Mouse (Mus musculus) MEL-GATA-1-ER (cell line): ENCODE measurements around the gene Slc25a5.
A peak's percentile ranks its signal among the peaks of the same experiment; 100 is the strongest.
"Not testable (repeated sequence)": the region's sequence is repeated elsewhere in the genome, so short reads cannot be mapped to it uniquely, and the experiment has no call there.

ENCODE experiments used
- DNase-seq: peaks from one replicate; pipeline ENCODE4 v3.0.0-alpha.2; 2012; ENCODE audit warnings: low read depth; ENCODE audit errors: extremely low read depth

Slc25a5 gene

GRCm38 (mm10) chrX:36795424-36796162 lies at the start of gene Slc25a5:
Slc25a5 (plus strand) TSS chrX:36795651.
- DNase-seq, result peak; percentile 51

GRCm38 (mm10) chrX:36746789-36747188 lies 48.7 kb upstream of the Slc25a5 start:
- no peak for DNase-seq

DNA sequence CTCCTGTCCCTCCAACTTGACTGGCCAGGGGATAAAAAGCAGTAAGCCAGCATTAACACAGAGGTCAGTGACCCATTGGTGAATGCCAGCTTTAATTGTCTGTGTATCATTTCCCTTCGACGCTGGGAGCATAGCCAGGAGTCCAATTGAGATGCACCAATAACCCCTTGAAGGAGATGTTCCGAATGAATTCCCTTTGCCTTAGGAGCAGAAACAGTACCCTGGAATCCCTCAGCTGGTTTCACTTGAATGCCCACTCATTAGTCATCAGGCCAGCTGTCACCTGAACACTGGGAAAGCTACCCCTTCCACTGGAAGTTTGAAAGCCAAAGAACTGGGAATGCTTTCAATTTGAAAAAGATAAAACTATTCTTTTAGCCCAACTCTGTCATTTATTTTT lies 46.9 kb upstream of the Slc25a5 start:
- no peak for DNase-seq

GRCm38 (mm10) chrX:36749281-36749785 lies 46.1 kb upstream of the Slc25a5 start:
- no peak for DNase-seq

GRCm38 (mm10) chrX:36750591-36750990 lies 44.9 kb upstream of the Slc25a5 start:
- DNase-seq, result no peak

GRCm38 (mm10) chrX:36752586-36752985 lies 42.9 kb upstream of the Slc25a5 start:
- DNase-seq, result no peak

- no peak for DNase-seq
Observed at GRCm38 (mm10) chrX:36757796-36758472, 37.5 kb upstream of the Slc25a5 start.

DNA sequence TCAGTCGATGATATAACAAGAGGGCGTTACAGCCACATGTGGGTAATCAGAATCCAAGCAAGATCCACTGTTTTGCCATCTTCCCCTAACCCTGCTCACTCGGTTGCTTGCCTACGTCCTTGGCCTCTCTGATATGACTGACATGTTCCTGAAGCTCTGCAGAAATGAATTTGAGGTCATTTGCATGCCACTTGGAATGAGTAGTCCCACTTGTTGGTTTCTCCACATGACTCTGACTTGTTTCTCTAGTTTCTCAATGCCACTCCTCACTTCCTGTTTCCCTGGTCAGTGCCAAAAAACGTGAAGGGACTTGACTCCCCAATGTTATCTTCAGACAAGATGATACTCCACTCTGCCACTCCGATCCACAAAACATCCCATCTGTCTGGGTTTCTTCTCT lies 36.9 kb upstream of the Slc25a5 start:
- DNase-seq, result no peak

DNA sequence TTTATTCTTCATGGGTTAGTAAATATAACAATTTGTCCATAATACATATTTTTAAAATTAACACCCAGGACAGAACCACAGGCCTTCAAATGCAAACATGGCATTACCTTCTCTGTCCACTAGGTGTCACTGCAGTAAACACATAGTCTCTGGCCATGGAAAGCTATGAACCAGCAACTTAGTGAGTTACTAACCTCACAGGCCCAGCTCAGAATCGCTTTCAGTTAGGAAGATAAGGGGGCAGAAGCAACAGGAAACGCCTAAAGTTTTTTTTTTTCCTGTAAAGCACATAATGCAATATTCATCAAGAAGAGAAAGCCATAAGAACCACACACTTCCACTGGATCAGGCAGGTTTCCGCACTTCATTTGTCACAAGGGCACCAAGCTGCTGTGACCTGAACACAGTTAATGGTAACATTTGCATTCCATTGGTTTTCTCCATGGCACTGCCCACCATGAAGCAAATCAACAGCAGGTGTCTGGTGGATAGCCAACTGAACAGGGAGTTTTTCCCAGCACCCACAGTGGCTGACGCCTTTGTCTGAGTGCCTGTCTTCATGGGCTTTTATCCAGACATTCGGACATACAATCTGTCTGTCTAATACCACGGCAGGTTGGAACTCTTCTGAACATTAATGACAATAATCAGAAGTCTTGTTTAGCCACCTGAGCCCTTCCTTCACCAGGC lies 34.4 kb upstream of the Slc25a5 start:
- peak; percentile 55 for DNase-seq

DNA sequence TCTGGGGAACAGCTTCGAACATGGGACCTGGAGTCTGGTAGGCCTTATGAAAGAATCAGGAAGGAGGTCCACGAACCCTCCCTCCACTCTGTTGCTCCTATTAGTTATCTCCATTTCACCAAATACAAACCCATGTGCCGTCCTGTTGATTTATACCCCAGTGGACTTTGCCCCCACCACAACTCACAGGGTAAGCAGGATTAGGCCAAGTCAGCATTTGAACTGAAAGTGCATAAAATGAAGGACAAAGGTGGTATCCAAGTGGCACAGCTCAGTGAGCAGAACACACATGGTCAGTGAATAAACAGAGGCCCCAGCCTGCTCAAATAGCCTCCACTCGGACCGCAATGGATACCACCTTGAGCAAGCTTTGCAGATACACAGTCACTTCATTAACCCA lies 33.2 kb upstream of the Slc25a5 start:
- DNase-seq, result no peak

DNA sequence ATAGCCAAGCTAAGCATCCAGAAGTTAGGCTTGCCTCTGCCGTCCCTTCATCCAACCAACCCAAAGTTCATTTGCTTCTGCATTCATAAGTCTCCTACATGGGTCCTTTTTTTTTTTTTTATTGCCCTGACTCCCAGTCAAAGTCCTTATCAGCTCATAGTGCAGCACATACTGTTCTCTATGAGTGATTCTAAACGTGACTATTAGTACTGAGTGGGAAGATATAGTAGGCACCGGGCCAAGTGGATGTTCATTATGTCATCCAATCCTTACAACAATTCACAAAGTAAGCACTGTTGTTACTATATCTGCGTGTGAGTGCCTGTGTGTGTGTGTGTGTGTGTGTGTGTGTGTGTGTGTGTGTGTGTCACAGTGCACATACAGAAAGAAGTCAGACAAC lies 32.6 kb upstream of the Slc25a5 start:
- DNase-seq, result no peak

DNA sequence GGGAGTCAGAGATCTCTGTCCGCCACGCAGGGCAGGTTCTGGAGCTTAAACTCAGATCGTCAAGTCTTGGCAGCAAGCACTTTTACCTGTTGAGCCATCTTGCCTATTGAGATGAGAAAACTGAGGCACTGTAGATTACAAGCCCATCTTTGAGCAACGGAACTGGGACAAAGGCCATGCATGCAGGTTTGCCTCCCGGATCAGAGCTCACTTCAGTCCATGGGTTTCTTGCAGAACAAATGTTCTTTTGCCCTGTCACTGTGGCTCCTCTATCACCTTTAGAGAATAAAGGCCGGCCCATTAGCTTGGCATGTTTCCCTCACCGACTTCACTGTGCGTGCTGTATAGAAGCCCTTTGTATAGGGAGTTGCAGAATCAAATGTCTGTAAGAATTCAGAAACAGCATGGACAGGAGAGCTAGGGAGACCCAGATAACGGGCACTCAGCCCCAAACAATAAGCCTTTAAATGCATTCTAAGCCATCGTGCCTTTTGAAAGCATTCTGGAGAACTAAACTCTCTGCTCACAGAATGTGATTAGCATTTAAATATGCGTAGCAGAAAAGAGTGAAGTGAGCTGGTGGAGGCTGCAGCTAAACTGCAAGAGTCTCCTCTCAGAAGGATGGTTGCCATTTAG lies 32.0 kb upstream of the Slc25a5 start:
- no peak for DNase-seq

DNA sequence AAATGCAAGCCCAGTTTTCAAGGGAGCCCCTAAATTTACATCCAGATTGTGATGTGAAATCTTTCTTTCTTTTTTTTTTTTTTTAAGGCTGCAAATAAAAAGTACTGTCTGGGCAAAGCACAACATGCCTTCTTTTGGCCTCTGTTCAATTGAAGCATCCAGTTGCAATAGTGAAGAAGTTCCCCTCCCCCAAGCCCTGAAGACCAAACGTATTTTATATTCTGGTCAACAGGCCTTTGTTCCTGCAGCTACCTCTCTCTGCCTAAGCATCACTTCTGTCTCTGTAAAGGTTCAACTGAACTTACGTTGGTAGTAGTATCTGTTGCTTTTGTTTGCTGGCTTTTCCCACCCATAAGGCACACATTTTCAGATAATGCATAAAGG lies 31.5 kb upstream of the Slc25a5 start:
- no peak for DNase-seq

DNA sequence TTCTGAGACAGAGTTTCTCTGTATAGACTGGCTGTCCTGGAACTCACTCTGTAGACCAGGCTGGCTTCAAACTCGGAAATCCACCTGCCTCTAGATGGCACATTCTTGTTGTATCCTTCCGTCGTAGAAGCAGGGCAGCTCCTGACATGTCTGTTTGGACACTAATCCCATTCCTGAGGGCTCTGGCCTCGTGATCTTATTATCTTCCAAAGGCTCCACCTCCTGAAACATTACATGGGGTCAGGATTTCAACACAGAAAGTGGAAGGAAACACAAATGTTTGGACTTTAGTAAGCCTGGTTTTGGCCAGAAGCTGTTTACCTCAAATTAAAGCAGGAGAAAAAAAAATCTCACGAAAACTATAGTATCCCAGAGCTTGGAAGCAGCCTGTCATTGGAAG lies 28.1 kb upstream of the Slc25a5 start:
- DNase-seq, result no peak

DNA sequence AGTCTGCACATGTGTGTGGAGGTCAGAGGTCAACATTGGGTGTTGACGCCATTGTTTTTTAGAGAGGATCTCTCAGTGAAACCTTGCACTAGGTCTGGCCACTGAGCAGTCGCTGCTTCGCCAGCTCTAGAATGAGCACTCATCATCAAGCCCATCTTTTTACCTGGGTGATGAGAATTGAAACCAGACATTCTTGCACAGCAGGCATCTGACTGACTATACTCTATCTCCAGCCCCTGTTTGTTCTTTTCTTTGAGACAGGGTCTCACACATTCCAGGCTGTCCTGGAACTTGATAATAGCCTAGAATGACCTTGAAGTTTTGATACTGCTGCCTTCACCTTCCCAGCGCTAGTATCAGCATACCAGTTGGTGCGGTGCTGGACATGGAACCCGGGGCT lies 22.9 kb upstream of the Slc25a5 start:
- no peak for DNase-seq

- DNase-seq, result no peak
Observed at GRCm38 (mm10) chrX:36775520-36775919, 19.9 kb upstream of the Slc25a5 start.

DNA sequence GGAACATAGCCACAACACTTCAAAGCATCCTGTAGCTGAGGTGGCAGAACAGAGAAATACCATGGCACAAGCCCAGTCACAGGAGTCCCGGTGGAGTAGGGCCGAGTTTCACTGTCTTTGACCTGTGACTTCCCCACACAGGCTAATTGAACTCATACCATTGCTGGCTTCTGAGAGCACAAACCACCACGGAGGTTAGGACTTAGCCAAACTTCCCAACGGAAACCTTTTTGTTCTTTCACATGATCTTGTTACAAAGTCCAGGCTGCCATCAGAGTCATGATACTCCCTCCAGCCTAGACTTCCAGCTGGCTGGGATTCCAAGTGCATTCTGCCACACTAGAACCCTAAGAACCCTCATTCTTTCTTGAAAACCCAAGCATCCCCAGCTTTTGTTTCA lies 17.8 kb upstream of the Slc25a5 start:
- no peak for DNase-seq

DNA sequence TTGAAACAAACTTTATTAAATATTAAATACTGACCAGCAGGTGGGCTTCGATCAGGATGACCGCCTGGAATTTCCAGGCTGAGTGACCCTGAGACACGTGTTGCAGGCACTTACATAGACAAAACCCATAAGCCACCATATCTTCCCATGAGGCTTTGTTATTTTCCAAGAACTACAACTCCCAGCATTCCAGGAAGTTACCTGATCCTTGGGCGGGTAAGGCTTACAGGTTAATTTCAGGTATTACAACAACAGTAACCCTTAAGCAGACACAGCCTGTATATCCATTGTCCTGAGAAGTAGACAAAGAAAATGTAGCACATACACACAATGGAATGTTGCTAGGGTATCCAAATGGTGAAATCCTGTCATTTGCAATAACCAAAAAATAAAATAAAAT lies 6.1 kb upstream of the Slc25a5 start:
- DNase-seq, result no peak

GRCm38 (mm10) chrX:36794571-36794970 lies 880 bp upstream of the Slc25a5 start:
- no peak for DNase-seq

DNA sequence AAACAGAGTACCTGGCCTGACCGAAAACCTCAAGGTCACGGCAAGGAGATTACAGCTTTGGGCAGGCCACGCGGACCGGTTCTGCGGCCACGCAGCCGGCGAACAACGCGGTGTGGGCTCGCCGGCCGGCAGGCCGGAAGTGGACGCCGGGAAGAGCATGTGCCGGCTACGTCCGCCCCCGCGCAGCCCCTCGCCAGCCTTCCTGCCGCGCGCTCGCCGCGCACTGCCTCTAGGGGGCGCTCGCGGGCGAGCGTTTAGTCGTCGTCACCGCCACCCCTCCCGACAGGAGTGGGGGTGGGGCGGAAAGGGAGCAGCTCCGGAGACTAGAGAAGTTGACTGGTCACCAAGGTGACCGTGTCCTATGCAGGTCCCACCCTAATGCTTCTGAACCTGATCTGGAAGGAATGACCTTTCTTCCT lies 721 bp downstream of the Slc25a5 start:
- DNase-seq, result no peak

DNA sequence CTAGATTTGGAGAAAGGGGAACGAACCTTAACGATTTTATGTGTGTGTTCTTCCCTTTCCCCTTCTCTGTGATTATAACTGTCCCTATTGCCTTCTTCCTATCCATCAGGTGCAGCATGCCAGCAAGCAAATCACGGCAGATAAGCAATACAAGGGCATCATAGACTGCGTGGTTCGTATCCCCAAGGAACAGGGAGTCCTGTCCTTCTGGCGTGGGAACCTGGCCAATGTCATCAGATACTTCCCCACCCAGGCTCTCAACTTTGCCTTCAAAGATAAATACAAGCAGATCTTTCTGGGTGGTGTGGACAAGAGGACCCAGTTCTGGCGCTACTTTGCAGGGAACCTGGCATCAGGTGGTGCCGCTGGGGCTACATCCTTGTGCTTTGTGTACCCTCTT lies 1.3 kb downstream of the Slc25a5 start:
- not testable (repeated sequence) for DNase-seq
